Mouse (Mus musculus) hindbrain, embryonic 10.5 days (tissue): ENCODE measurements around the gene Fzr1. TPM values are rescaled to one million over a fixed set of nuclear protein-coding genes. Genes with fewer than 3 reads are reported as not detected.

Experiments used
- DNase-seq: peaks from one replicate; pipeline ENCODE4 v3.0.0-alpha.2; 2017; ENCODE audit warnings: low spot score
- H3K27ac ChIP-seq: fragments of 300-500 bp; sonication (generic); 2 replicates; pipeline ENCODE4 v1.5.1; 2016; ENCODE audit warnings: mild to moderate bottlenecking, moderate library complexity
- H3K27me3 ChIP-seq: fragments of 300-500 bp; sonication (generic); 2 replicates; pipeline ENCODE4 v1.6.1; 2016; ENCODE audit warnings: mild to moderate bottlenecking; ENCODE audit not compliant: poor library complexity, insufficient read depth, severe bottlenecking
- H3K36me3 ChIP-seq: fragments of 300-500 bp; sonication (generic); 2 replicates; pipeline ENCODE4 v1.6.1; 2016; ENCODE audit warnings: mild to moderate bottlenecking, moderate library complexity
- H3K4me1 ChIP-seq: fragments of 300-500 bp; sonication (generic); replicated peaks from 2 replicates; pipeline ENCODE4 v1.6.1; 2016; ENCODE audit warnings: mild to moderate bottlenecking
- H3K4me3 ChIP-seq: fragments of 300-500 bp; sonication (generic); 2 replicates; pipeline ENCODE4 v1.5.1; 2016; ENCODE audit warnings: mild to moderate bottlenecking, moderate library complexity
- H3K9me3 ChIP-seq: fragments of 300-500 bp; sonication (generic); 2 replicates; pipeline ENCODE4 v1.6.1; 2016; ENCODE audit warnings: mild to moderate bottlenecking, moderate library complexity
- WGBS: fragments of 180-500 bp; shearing (Covaris S2); methylation state at CpG from one replicate; pipeline ENCODE4 v1.1.7; 2016; 5-methylcytosine and 5-hydroxymethylcytosine counted together
- polyA plus RNA-seq: library from polyadenylated mRNA; unstranded; fragments of >200 nt; fragmentation: Nextera tagmentation; extraction: Ambion mirVana; gene quantifications from 2 replicates; pipeline ENCODE4 v1.2.1, GENCODE M21; 2016

Fzr1 gene
- polyA plus RNA-seq, 1 experiment from 2014 or later: 143 TPM

DNA sequence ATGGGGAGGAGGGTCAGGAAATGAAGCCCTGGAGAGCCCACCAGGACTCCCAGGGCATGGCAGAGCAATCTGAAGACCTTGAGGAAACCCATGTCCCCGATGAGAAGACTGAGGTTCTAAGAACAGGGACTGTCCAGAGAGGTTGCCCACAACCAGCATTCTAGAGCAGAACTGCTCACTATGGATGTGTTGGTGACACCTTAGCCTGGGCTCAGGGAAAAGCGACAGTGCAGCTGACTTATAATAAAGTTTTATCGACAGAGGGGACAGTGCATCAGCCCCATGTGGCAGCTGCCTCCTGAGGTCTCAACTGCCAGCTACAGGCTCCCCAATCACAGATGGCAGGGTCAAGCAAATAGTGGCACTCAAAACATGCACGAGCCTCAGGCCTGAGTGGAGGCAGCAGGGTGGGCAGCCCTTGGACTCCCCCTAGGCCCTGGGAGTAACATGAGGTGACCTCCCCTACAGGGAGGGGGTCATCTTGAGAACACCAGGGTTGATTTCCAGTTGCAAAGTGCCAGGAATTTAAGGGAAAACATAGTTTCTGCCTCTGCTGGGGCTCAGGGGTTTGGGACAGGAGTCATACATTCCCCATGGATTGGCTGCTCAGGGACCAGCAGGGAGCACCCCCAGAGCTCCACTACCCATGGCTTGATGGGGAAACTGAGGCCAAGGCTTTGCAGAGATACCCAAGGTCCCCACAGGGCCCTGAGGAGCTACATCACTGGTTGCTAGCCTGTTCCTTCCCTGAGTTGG lies 42.9 kb upstream of the Fzr1 start:
- no peaks in the 10 kb centered on the region for H3K9me3 ChIP-seq
- 74% methylated on average over 4 of the region's 4 CpGs for WGBS
- DNase-seq: peak; percentile 1
- H3K4me3 ChIP-seq: no peak overlapping the region
- peaks cover 66% of the 10 kb centered on the region for H3K4me1 ChIP-seq
- peaks cover 93% of the 10 kb centered on the region for H3K27me3 ChIP-seq
- H3K36me3 ChIP-seq: peaks cover 6% of the 10 kb centered on the region; the same call in 1 of the 2 replicates
- no peak overlapping the region for H3K27ac ChIP-seq

GRCm38 (mm10) chr10:81420191-81420767 lies 42.0 kb upstream of the Fzr1 start:
- no peak overlapping the region for H3K4me3 ChIP-seq
- no peaks in the 10 kb centered on the region for H3K9me3 ChIP-seq
- WGBS: 84% methylated on average over 40 of the region's 40 CpGs
- peaks cover 66% of the 10 kb centered on the region for H3K4me1 ChIP-seq
- peak; percentile 2 for DNase-seq
- H3K27ac ChIP-seq: no peak overlapping the region
- peaks cover 6% of the 10 kb centered on the region; the same call in 1 of the 2 replicates for H3K36me3 ChIP-seq
- peaks cover 88% of the 10 kb centered on the region for H3K27me3 ChIP-seq

DNA sequence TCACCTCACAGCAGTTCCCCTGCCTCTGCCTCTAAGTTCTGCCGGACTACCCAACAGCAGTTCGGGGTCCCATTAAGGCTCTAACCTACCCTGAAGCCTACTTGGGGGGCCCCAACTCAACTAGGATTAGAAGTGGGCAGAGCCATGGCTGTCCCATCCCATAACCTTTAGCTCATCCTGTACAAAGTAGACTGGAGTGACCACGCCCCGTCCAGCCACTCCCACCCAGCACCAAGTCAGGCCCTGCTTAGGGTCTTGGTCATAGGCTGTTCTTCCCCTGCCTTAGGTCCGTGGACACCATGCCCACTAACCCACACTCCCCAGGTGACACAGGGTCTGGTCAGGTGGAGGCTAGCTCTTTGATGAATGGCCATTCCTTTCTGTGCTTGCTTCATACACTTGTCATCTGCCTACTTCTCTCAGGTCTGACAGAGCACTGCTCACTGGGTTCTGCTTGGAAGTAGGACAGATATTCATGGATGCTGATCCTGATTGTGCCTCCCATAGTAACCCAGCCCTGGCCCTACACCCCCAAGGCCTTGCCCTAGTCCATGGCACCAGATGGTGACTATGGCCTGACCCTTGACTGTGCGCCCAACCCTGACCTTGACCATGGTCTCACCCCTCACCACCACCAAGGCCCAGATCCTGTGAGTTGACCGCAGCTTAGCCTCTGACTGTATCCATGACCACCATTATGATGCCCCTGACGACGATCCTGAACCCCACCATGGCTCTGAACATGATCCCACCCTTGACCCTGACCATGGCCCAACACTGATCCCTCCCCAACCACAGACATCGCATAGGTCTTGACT lies 41.0 kb upstream of the Fzr1 start:
- peaks cover 78% of the 10 kb centered on the region for H3K27me3 ChIP-seq
- H3K4me1 ChIP-seq: peaks cover 66% of the 10 kb centered on the region
- H3K9me3 ChIP-seq: no peaks in the 10 kb centered on the region
- H3K27ac ChIP-seq: peak overlapping the region; percentile 88
- DNase-seq: no peak
- peaks cover 6% of the 10 kb centered on the region; the same call in 1 of the 2 replicates for H3K36me3 ChIP-seq
- 88% methylated on average over 10 of the region's 10 CpGs for WGBS
- 0 out of 2 replicates have a peak overlapping the region, but pooled peaks have one; percentile 11 for H3K4me3 ChIP-seq

DNA sequence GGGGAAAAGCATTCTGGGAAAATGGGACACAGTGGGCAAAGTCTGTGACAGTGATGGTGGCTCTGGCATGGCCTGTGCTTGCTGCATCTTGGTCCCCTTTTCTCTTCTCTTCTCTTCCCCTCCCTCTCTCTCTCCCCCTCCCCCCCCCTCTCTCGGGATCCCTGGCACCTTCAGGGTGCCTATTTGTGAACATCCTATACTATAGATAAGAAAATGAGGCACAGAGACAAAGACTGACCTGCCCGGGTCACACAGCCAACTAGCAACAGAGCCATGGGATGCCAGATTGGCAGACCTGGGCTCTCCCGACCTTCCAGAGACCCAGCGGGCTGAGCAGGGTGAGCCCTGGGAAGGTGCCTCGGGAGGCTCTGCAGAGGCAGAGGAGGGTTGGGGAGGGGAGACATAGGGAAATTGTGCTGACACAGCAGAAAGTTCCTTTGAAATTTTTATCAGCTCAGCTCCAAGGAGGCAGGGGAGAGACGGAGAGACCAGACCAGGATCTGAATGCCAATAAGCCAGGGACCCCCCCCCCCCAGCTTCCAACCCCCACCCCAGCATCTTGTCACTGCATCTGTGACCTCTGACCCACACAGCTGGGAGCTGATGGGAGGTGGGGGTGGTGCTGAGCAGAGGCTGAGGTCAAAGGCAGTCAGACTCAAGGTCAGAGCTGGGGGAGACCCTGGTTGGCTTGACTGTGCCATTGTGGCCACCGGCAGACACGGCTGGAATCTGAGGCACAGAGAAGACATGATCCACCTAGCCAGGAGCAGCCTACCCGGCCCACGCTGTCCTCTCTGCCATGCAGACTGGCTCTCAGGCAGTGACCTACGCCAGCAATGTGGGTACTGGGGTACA lies 40.1 kb upstream of the Fzr1 start:
- Histone ChIP-seq H3K36me3 (peaks cover 6% of the 10 kb centered on the region; the same call in 1 of the 2 replicates), H3K4me1 (peaks cover 71% of the 10 kb centered on the region), H3K4me3 (0 out of 2 replicates have a peak overlapping the region, but pooled peaks have one; percentile 14), H3K27me3 (peaks cover 70% of the 10 kb centered on the region), H3K27ac (peak overlapping the region; percentile 88), H3K9me3 (no peaks in the 10 kb centered on the region)
- DNase-seq: peak; percentile 8
- 36% methylated on average over 11 of the region's 11 CpGs for WGBS

DNA sequence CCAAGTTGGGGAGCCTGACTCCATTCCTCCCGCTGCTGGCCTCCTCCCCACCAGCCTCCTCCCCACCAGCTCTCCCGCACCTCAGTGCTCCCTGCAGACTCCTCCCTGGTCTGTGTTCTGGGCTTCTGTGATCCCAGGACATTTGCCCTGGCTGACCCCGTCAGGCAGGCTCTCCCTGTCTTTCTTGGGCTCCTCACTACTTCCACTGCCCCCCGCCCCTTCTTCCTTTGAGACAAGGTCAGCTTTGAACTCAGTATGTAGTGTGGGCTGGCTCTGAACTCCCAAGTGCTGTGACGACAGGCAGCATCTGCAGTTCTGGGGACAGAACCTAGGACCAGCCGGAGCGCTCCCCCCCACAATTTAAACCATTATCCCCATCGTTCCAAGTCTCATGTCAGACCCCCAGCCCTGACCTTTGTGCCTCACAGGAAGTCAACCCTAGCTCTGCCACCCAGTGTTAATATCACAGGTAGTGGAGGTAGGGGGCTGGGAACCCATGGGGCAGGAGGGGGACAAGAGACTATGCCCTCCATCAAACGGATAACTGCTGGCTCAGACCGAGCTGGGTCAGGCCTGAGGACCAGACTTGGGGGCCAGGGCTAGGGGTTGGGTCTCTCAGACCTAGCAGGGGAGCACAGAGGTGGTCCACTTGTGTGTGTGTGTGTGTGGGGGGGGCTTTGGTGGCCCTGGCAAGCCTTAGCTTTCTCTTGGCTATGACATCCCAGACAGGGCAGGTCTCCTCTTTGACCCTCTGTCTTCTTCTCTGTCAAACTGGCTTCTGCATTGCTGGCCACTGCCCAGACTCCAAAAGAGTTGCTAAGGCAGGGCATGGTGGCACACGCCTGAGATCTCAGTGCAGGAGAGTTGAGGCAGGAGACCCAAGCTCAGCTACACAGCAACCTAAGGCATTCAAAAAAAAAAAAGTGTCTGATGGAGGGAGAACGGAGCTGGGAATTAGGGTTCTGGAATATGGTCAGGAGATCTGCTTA lies 39.2 kb upstream of the Fzr1 start:
- DNase-seq: no peak
- H3K9me3 ChIP-seq: no peaks in the 10 kb centered on the region
- peaks cover 80% of the 10 kb centered on the region for H3K4me1 ChIP-seq
- peak overlapping the region; percentile 50 for H3K4me3 ChIP-seq
- peaks cover 6% of the 10 kb centered on the region; the same call in 1 of the 2 replicates for H3K36me3 ChIP-seq
- WGBS: 37% methylated on average over 12 of the region's 12 CpGs
- H3K27ac ChIP-seq: peak overlapping the region; percentile 88
- peaks cover 61% of the 10 kb centered on the region for H3K27me3 ChIP-seq

GRCm38 (mm10) chr10:81416581-81417226 lies 38.4 kb upstream of the Fzr1 start:
- DNase-seq: peak; percentile 75
- WGBS: under 1% methylated on average over 26 of the region's 26 CpGs
- Histone ChIP-seq H3K27me3 (peaks cover 53% of the 10 kb centered on the region), H3K4me1 (peaks cover 89% of the 10 kb centered on the region), H3K4me3 (peak overlapping the region; percentile 50), H3K27ac (peak overlapping the region; percentile 88), H3K36me3 (peaks cover 6% of the 10 kb centered on the region; the same call in 1 of the 2 replicates), H3K9me3 (no peaks in the 10 kb centered on the region)

GRCm38 (mm10) chr10:81415549-81416310 lies 37.4 kb upstream of the Fzr1 start:
- no peak for DNase-seq
- peak overlapping the region; percentile 88 for H3K27ac ChIP-seq
- peaks cover 47% of the 10 kb centered on the region for H3K27me3 ChIP-seq
- H3K36me3 ChIP-seq: peaks cover 6% of the 10 kb centered on the region; the same call in 1 of the 2 replicates
- H3K9me3 ChIP-seq: no peaks in the 10 kb centered on the region
- H3K4me3 ChIP-seq: peak overlapping the region; percentile 0; the same call in 1 of the 2 replicates
- WGBS: 64% methylated on average over 17 of the region's 17 CpGs
- peaks cover 98% of the 10 kb centered on the region for H3K4me1 ChIP-seq

DNA sequence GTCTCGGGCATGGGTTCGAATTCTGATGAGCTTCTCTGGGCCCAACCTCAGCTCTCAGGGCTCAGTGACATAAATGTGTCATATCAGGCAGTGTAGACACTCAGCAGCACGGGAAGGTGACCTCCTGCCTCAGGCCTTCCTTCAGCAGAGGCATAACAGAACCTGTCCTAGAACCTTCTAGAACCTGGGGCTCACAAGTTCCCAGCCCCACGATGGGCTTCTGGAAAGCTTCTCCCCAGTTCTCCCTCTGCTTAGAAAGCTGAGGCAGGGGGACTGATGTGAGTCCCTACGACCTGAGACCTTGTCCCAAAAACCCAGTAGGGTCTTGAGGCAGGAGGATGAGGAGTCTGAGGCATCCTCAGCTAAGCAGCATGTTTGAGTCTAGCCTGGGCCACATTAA lies 36.8 kb upstream of the Fzr1 start:
- Histone ChIP-seq H3K27me3 (peaks cover 44% of the 10 kb centered on the region), H3K36me3 (peaks cover 2% of the 10 kb centered on the region; the same call in 1 of the 2 replicates), H3K9me3 (no peaks in the 10 kb centered on the region), H3K4me3 (peak overlapping the region; percentile 6; the same call in 1 of the 2 replicates), H3K27ac (peak overlapping the region; percentile 88), H3K4me1 (peaks cover 99% of the 10 kb centered on the region)
- no peak for DNase-seq
- WGBS: 75% methylated on average over 5 of the region's 5 CpGs

- peak overlapping the region; percentile 30; the same call in 1 of the 2 replicates for H3K4me3 ChIP-seq
- no peaks in the 10 kb centered on the region; the same call in 1 of the 2 replicates for H3K36me3 ChIP-seq
- H3K27me3 ChIP-seq: peaks cover 43% of the 10 kb centered on the region
- no peak for DNase-seq
- H3K4me1 ChIP-seq: peaks cover 100% of the 10 kb centered on the region
- H3K9me3 ChIP-seq: no peaks in the 10 kb centered on the region
- peak overlapping the region; percentile 88 for H3K27ac ChIP-seq
Measured at GRCm38 (mm10) chr10:81414682-81415081, 36.4 kb upstream of the Fzr1 start.
